Mouse (Mus musculus) olfactory bulb, adult 2 months (tissue): ENCODE measurements around the gene Siva1. TPM values are rescaled to one million over a fixed set of nuclear protein-coding genes. Genes with fewer than 3 reads are reported as not detected.

Source experiments
- H3K27ac ChIP-seq: fragments of 200-500 bp; 2 replicates; pipeline ENCODE4 v1.5.1; 2012; ENCODE audit warnings: low read depth, low read length; ENCODE audit not compliant: insufficient read depth
- H3K4me1 ChIP-seq: fragments of 200-500 bp; 2 replicates; pipeline ENCODE4 v1.6.1; 2012; ENCODE audit warnings: low read length; ENCODE audit not compliant: control insufficient read depth, insufficient read depth
- H3K4me3 ChIP-seq: fragments of 200-500 bp; 2 replicates; pipeline ENCODE4 v1.5.1; 2012; ENCODE audit warnings: mild to moderate bottlenecking, low read depth, low read length, moderate library complexity; ENCODE audit not compliant: insufficient read depth
- CTCF ChIP-seq: fragments of 200-500 bp; IDR thresholded peaks from 2 replicates; pipeline ENCODE4 v1.5.1; 2012; ENCODE audit warnings: low read depth, mild to moderate bottlenecking, low read length, moderate library complexity; ENCODE audit not compliant: insufficient read depth
- POLR2A ChIP-seq: fragments of 200-500 bp; IDR thresholded peaks from 2 replicates; pipeline ENCODE4 v1.6.1; 2012; ENCODE audit warnings: mild to moderate bottlenecking, low read depth, low read length, moderate library complexity; ENCODE audit not compliant: insufficient read depth
- WGBS: fragments of 180-500 bp; shearing (Covaris S2); methylation state at CpG from one replicate; pipeline ENCODE4 v1.1.7; 2018; 5-methylcytosine and 5-hydroxymethylcytosine counted together
- polyA plus RNA-seq: library from polyadenylated mRNA; stranded (reverse); fragments of >200 nt; gene quantifications from 2 replicates; pipeline ENCODE4 v1.2.4, GENCODE M21; 2012; ENCODE audit warnings: low replicate concordance; ENCODE audit not compliant: missing spikeins, insufficient read depth, insufficient read length

Gene Siva1
- polyA plus RNA-seq, 1 experiment, result not detected

GRCm38 (mm10) chr12:112661851-112662250 lies 17.4 kb downstream of the Siva1 start:
- H3K27ac ChIP-seq, result no peak overlapping the region
- peaks cover 36% of the 10 kb centered on the region for H3K4me1 ChIP-seq
- 79% methylated on average over 9 of the region's 9 CpGs for WGBS
- H3K4me3 ChIP-seq, result no peak overlapping the region
- TF ChIP-seq CTCF (no peak), POLR2A (no peak)

GRCm38 (mm10) chr12:112663303-112663702 lies 18.8 kb downstream of the Siva1 start:
- no peak for TF ChIP-seq CTCF
- TF ChIP-seq POLR2A, result no peak
- H3K4me1 ChIP-seq, result peaks cover 48% of the 10 kb centered on the region
- H3K27ac ChIP-seq, result no peak overlapping the region
- WGBS, result 57% methylated on average over 11 of the region's 11 CpGs
- H3K4me3 ChIP-seq, result no peak overlapping the region

- H3K4me1 ChIP-seq, result peaks cover 52% of the 10 kb centered on the region
- H3K4me3 ChIP-seq, result no peak overlapping the region
- no peak overlapping the region for H3K27ac ChIP-seq
- TF ChIP-seq CTCF, result no peak
- no peak for TF ChIP-seq POLR2A
- WGBS, result 45% methylated on average over 12 of the region's 12 CpGs
Measured at GRCm38 (mm10) chr12:112663716-112664115, 19.2 kb downstream of the Siva1 start.

GRCm38 (mm10) chr12:112664124-112664523 lies 19.6 kb downstream of the Siva1 start:
- 21% methylated on average over 2 of the region's 2 CpGs for WGBS
- Histone ChIP-seq H3K27ac (no peak overlapping the region), H3K4me1 (peaks cover 52% of the 10 kb centered on the region), H3K4me3 (no peak overlapping the region)
- TF ChIP-seq POLR2A, result no peak
- TF ChIP-seq CTCF, result 0 out of 2 replicates have a peak, but pooled peaks have one; percentile 2

- no peak overlapping the region for H3K4me3 ChIP-seq
- TF ChIP-seq POLR2A (no peak), CTCF (no peak)
- H3K27ac ChIP-seq, result no peak overlapping the region
- 39% methylated on average over 5 of the region's 5 CpGs for WGBS
- peaks cover 54% of the 10 kb centered on the region for H3K4me1 ChIP-seq
Measured at GRCm38 (mm10) chr12:112664656-112665055, 20.2 kb downstream of the Siva1 start.

GRCm38 (mm10) chr12:112665445-112665844 lies 21.0 kb downstream of the Siva1 start:
- 11% methylated on average over 18 of the region's 18 CpGs for WGBS
- Histone ChIP-seq H3K4me3 (no peak overlapping the region), H3K4me1 (peaks cover 56% of the 10 kb centered on the region), H3K27ac (peak overlapping the region; percentile 19; the same call in 1 of the 2 replicates)
- no peak for TF ChIP-seq CTCF
- TF ChIP-seq POLR2A, result no peak

GRCm38 (mm10) chr12:112665881-112666544 lies 21.5 kb downstream of the Siva1 start:
- Histone ChIP-seq H3K4me1 (peaks cover 57% of the 10 kb centered on the region), H3K27ac (peak overlapping the region; percentile 19; the same call in 1 of the 2 replicates), H3K4me3 (no peak overlapping the region)
- WGBS, result 74% methylated on average over 9 of the region's 9 CpGs
- TF ChIP-seq CTCF (no peak), POLR2A (no peak)

- no peak for TF ChIP-seq CTCF
- no peak for TF ChIP-seq POLR2A
- H3K27ac ChIP-seq, result no peak overlapping the region
- no peak overlapping the region for H3K4me3 ChIP-seq
- 40% methylated on average over 10 of the region's 10 CpGs for WGBS
- peaks cover 74% of the 10 kb centered on the region for H3K4me1 ChIP-seq
Measured at GRCm38 (mm10) chr12:112667619-112668297, 23.3 kb downstream of the Siva1 start.

GRCm38 (mm10) chr12:112670718-112671393 lies 26.4 kb downstream of the Siva1 start:
- no peak overlapping the region for H3K27ac ChIP-seq
- whole genome bisulfite sequencing, result 40% methylated on average over 9 of the region's 9 CpGs
- peaks cover 67% of the 10 kb centered on the region for H3K4me1 ChIP-seq
- H3K4me3 ChIP-seq, result no peak overlapping the region
- no peak for TF ChIP-seq CTCF
- TF ChIP-seq POLR2A, result no peak
